Mouse (Mus musculus): Measurements from ENCODE around the gene Col26a1.

GRCm38 (mm10) chr5:136840036-136840435 is 43.0 kb downstream of the Col26a1 start:
- TF ChIP-seq POLR2A (IDR thresholded peaks at IDR 0.05; ENCODE audit: low read depth, low read length): no peak
- TF ChIP-seq CTCF (IDR thresholded peaks at IDR 0.05; ENCODE audit: extremely low read depth, insufficient read length, insufficient replicate concordance, low read depth, low read length): peak; percentile 67; the same call in 1 of the 2 replicates

All from small intestine, adult 2 months (tissue).